Mouse (Mus musculus) 3134 (cell line): ENCODE measurements around the gene Ip6k3.
A peak's percentile ranks its signal among the peaks of the same experiment; 100 is the strongest.

Experiments used
- DNase-seq: peaks from one replicate; pipeline ENCODE4 v3.0.0-alpha.2; 2011; ENCODE audit warnings: low spot score; ENCODE audit not compliant: insufficient read length; ENCODE audit errors: extremely low read depth

Gene Ip6k3

GRCm38 (mm10) chr17:27154881-27155280, 12.7 kb downstream of the Ip6k3 start:
- no peak for DNase-seq

GRCm38 (mm10) chr17:27154256-27154655, 13.3 kb downstream of the Ip6k3 start:
- peak; percentile 90 for DNase-seq

GRCm38 (mm10) chr17:27153773-27154193, 13.8 kb downstream of the Ip6k3 start:
- DNase-seq: peak; percentile 88

GRCm38 (mm10) chr17:27152976-27153723, 14.4 kb downstream of the Ip6k3 start:
- DNase-seq: peak; percentile 69

- no peak for DNase-seq
Measured at GRCm38 (mm10) chr17:27151411-27151810, 16.2 kb downstream of the Ip6k3 start.

GRCm38 (mm10) chr17:27150871-27151270, 16.7 kb downstream of the Ip6k3 start:
- no peak for DNase-seq

- no peak for DNase-seq
Measured at GRCm38 (mm10) chr17:27146323-27146923, 21.2 kb downstream of the Ip6k3 start.

GRCm38 (mm10) chr17:27144152-27144551, 23.4 kb downstream of the Ip6k3 start:
- no peak for DNase-seq

GRCm38 (mm10) chr17:27141971-27142450, 25.6 kb downstream of the Ip6k3 start:
- peak; percentile 97 for DNase-seq

- no peak for DNase-seq
Measured at GRCm38 (mm10) chr17:27140262-27140661, 27.3 kb downstream of the Ip6k3 start.

GRCm38 (mm10) chr17:27139304-27139703, 28.3 kb downstream of the Ip6k3 start:
- DNase-seq: no peak

- no peak for DNase-seq
Measured at GRCm38 (mm10) chr17:27138396-27138795, 29.2 kb downstream of the Ip6k3 start.

GRCm38 (mm10) chr17:27134715-27135114, 32.9 kb downstream of the Ip6k3 start:
- DNase-seq: no peak

- no peak for DNase-seq
Measured at GRCm38 (mm10) chr17:27134187-27134586, 33.4 kb downstream of the Ip6k3 start.

- DNase-seq: peak; percentile 99
Measured at GRCm38 (mm10) chr17:27133551-27134141, 33.9 kb downstream of the Ip6k3 start, which contains the start of gene Uqcc2. TSS of gene Uqcc2 (minus strand) at chr17:27133916.

- no peak for DNase-seq
Measured at GRCm38 (mm10) chr17:27132238-27132637, 35.4 kb downstream of the Ip6k3 start.

GRCm38 (mm10) chr17:27131240-27131665, 36.3 kb downstream of the Ip6k3 start:
- DNase-seq: peak; percentile 75

- no peak for DNase-seq
Measured at GRCm38 (mm10) chr17:27130246-27130645, 37.3 kb downstream of the Ip6k3 start.

- DNase-seq: peak; percentile 19
Measured at GRCm38 (mm10) chr17:27129819-27130218, 37.8 kb downstream of the Ip6k3 start.

GRCm38 (mm10) chr17:27129291-27129690, 38.3 kb downstream of the Ip6k3 start:
- DNase-seq: no peak

- DNase-seq: no peak
Measured at GRCm38 (mm10) chr17:27128189-27128588, 39.4 kb downstream of the Ip6k3 start.
